Mouse (Mus musculus): Measurements from ENCODE around the gene Tfrc.

The Tfrc gene

DNA sequence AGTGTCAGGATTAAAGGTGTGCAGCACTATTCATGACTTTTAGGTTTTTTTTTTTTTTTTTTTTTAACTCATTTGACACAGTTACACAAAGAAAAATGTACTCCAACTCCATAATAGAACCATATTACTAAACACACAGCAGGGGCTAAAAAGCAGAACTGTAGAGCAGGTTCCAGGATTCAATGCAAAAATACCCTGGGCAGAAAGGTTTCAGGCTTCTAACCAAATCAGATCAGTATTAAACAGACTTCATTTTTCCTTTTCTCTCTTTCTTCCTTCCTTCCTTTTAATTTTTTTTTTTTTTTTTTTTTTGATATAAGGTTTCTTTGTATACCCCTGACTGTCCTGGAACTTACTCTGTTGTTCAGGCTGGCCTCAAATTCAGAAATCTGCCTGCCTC lies 41.7 kb downstream of the Tfrc start:
- no peak for DNase-seq (ENCODE audit: low spot score)

- no peak for DNase-seq (ENCODE audit: low spot score)
Observed at GRCm38 (mm10) chr16:32650974-32651618, 42.4 kb downstream of the Tfrc start.

GRCm38 (mm10) chr16:32654071-32654733 lies 45.5 kb downstream of the Tfrc start:
- no peak for DNase-seq (ENCODE audit: low spot score)

DNA sequence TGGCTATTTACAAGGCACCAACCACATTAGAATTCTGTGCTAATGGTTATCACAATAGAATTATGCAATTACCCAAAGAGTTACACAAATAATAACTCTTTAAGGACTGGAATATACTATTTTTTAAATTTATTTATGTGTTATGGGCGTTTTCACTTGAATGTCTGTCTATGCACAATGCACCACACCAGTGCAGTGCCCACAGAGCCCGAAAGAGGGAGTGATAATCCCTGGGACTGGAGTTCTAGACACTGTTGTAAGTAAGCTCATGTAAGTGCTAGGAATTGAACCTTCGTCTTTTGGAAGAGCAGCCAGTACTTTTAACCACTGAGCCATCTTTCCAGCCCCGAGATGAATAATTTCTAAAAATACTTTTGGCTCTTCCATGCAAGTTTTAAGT lies 46.8 kb downstream of the Tfrc start:
- DNase-seq (ENCODE audit: low spot score), result no peak

DNA sequence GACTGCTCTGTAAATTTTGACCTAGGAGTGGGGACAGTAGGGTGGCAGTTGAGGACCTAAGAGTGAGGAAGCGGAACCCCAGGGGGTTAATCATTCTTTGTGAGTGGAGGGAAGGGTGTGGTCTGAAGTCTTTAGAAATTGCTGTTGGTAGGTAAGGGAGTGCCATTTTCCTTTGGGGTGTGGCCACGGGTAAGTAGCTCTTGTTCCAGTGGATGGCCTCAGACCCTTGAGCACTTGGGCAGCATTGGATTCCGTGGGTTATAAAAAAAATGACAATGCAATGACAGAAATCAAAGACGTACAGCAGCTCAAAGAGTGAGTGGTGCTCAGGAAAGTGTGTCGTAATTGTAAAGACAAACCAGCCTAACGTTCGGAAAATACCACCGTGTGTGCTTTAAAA lies 47.6 kb downstream of the Tfrc start:
- no peak for DNase-seq (ENCODE audit: low spot score)

- no peak for DNase-seq (ENCODE audit: low spot score)
Observed at GRCm38 (mm10) chr16:32656794-32657193, 48.1 kb downstream of the Tfrc start.

DNA sequence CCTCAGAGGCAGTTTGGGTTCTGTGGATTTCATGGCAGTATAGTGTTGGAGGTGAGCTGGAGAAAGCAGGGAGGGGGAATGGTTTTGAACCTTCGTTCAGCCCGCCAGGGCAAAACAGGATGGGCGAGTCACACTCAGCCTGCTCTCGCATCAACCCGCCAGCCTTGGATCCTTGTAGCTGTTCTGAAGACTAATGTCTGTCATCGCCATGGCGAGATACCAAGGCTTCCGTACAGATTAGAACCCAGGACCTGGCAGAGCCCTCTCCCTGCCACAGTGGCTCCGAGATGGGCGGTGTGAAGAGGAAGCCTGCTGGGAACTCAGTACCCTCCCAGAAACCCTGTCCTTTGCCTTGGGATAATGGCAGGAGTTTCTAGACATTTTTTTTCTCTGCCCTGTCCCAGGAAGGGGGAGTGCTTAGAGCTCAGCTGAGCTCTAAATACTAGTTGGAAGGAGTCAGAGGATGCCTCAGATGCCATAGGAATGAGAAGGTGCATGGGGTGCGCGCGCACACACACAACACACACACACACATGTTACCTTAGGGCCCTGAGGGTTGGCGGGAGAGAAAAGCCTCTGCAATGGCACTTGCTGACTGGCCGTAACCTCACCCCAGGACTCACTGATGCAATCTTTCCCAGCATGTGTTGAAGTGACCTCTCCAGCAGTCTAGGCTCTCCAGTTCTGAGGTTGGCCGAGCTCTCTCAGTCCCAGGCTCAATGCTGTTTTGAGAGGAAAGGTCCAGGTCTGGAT lies 49.0 kb downstream of the Tfrc start:
- DNase-seq (ENCODE audit: low spot score), result no peak

DNA sequence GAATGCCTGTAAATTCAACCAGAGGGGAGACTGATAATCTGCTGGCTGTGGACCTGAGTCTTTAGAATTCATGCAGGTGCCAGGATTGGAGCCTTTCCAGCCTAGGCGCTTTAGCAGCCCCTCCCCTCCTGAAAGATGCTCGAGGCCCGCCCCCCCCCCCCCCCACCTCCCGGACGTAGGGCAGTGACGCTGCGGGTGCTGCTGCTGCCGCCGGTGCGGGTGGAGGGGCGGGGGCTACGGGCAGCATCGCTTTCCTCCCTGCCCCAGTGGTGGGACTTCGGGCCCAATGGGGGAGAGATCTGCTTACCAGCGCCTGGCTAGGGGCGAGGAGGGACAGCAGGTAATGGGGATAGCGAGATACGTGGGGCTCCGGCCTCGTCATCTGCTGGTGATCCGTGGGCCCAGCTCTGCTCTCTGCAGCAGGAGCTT lies 50.0 kb downstream of the Tfrc start:
- peak; percentile 44 for DNase-seq (ENCODE audit: low spot score)

- peak; percentile 88 for DNase-seq (ENCODE audit: low spot score)
Observed at GRCm38 (mm10) chr16:32659385-32659784, 50.7 kb downstream of the Tfrc start.

- no peak for DNase-seq (ENCODE audit: low spot score)
Observed at GRCm38 (mm10) chr16:32660095-32660494, 51.4 kb downstream of the Tfrc start.

GRCm38 (mm10) chr16:32660557-32661321 lies 52.0 kb downstream of the Tfrc start:
- DNase-seq (ENCODE audit: low spot score), result no peak

DNA sequence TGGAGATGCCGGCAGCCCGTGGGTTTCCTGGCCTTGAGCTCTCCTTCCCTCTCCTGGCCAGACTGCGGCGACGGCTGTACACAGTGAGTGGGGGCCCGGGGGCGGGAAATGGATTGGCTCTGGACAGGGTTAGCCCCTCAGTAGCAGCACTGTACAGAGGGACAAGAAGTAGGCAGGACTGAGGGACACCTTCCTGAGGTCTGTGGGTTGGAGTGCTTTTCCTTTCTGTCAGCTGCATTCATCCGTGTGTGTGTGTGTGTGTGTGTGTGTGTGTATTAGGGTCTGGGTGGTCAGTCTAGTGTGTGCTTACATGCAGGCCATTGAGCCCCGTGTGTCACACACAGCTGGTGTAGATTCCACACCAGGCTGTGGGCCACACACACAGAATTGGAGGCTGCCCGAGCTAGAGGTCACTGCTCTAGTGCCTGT lies 52.8 kb downstream of the Tfrc start:
- peak; percentile 54 for DNase-seq (ENCODE audit: low spot score)

DNA sequence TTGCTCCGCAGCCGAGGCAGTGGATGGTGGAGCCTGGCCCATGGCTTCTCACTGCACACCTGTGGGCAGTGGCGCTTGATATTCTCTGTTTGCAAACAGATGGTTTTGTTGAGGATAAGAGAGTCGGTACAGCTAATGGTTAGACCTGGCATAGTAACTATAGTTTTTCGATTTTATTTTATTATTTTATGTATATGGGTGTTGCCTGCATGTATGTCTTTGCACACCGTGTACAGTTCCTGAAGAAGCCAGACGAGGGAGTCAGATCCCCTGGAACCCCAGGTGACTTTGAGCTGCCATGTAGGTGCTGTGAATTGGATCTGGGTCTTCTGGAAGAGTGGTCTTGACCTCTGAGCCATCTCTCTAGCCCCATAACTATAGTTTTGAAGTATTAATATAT lies 53.7 kb downstream of the Tfrc start:
- no peak for DNase-seq (ENCODE audit: low spot score)

- no peak for DNase-seq (ENCODE audit: low spot score)
Observed at GRCm38 (mm10) chr16:32663231-32663858, 54.6 kb downstream of the Tfrc start.

GRCm38 (mm10) chr16:32664211-32664610 lies 55.5 kb downstream of the Tfrc start:
- no peak for DNase-seq (ENCODE audit: low spot score)

DNA sequence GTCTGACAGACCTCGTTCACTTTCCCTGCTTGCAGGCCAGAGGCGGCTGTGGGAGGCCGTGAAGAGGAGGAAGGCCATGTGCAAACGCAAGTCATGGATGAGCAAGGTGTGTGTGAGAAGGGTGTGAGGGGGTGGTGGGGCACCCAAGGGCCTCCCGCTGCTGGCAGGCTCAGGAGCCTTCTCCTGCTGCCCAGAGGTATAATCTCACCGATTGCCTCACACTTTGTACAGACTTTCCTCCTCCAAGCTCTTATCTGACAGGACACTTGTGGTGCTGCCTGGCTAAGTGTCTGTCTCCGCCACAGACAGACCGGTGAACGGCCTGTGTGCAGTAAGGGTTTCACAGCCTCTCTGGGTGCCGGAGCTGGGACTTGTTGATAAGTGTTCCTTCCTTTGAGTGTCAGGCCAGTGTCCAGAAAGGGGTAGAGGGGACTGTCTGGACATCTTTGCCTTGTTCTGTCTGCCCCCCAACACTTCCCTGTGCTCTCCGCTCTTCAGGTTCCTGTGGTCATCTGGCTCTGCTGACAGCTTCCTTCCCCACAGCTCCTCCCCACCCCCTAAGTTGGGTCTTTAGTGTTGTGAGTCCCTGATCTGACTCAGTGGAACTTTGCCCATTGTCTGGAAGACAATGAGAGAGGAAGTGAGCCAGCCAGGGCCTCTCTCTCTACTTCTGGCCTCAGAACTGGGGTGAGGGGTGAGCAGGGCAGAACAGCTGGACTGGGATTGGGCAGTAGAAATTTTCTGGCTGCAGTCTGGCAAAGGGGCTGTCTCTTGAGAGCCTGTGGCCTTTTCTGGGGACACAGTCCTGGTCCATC lies 57.3 kb downstream of the Tfrc start:
- DNase-seq (ENCODE audit: low spot score), result peak; percentile 61

DNA sequence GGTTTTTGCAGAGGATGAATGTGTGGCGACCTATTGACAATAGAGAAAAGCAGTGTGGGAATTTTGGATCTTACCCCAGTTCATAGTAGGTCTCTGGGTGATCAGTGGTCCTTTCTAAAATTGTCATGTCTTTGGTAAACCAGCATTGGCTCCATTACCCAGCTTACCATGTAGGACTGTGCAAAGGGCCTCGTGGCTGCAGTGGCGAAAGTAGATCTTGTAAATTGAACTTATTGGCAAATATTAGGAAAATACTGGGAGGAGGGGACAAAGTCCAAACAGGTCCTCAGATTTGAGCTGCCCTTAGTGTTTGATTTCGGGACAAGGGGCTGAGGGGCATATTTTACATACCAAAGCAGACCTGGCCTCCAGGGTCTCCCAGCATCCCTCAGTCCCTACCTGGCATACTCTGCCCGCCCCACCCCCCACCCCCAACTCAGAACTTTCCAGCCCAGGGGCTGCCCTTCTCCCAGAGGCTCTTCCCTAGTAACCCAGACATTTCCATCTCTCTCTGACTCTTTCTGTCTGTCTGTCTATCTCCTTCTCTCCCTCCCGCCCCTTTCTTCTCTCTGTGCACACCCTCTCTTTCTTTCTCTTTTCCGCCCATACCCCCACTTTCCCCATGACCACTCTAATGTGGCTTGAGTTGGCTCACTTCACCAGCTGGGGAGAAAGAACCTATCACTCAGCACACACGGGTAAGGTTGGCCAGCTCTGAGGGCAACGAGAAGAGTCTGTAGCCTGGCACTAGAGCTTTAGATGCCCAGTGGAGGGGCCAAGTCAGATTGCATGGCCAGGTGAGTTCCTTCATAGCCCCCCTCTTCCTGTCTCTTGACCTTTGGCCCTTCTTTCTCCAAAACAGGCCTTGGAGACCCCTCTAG lies 58.2 kb downstream of the Tfrc start:
- DNase-seq (ENCODE audit: low spot score), result no peak

GRCm38 (mm10) chr16:32667552-32667872 lies 58.8 kb downstream of the Tfrc start:
- DNase-seq (ENCODE audit: low spot score), result no peak

- no peak for DNase-seq (ENCODE audit: low spot score)
Observed at GRCm38 (mm10) chr16:32668030-32668429, 59.3 kb downstream of the Tfrc start.

- DNase-seq (ENCODE audit: low spot score), result no peak
Observed at GRCm38 (mm10) chr16:32668472-32668871, 59.8 kb downstream of the Tfrc start.
